Mouse (Mus musculus) neural tube, embryonic 13.5 days (tissue): ENCODE measurements at regions not wholly inside any gene's neighbourhood (a gene's known extent, or its start where the extent isn't known, plus 50 kb on each side); places are given as distances from the start of the nearest gene placed in this dataset.

Experiments used
- ATAC-seq: fragments of 200-750 bp; cut with Nextera tagmentation; 2 replicates; pipeline ENCODE4 v1.8.0; 2017; ENCODE audit warnings: low read depth, mild to moderate bottlenecking, moderate TSS enrichment, moderate library complexity
- H3K27ac ChIP-seq: fragments of 300-500 bp; sonication (generic); replicated peaks from 2 replicates; pipeline ENCODE4 v1.5.1; 2015; ENCODE audit warnings: moderate library complexity, mild to moderate bottlenecking, inconsistent platforms
- H3K27me3 ChIP-seq: fragments of 300-500 bp; sonication (generic); 2 replicates; pipeline ENCODE4 v1.6.1; 2015; ENCODE audit warnings: mild to moderate bottlenecking, inconsistent platforms
- H3K36me3 ChIP-seq: fragments of 300-500 bp; sonication (generic); 2 replicates; pipeline ENCODE4 v1.6.1; 2015; ENCODE audit warnings: mild to moderate bottlenecking, inconsistent platforms
- H3K4me1 ChIP-seq: fragments of 300-500 bp; sonication (generic); replicated peaks from 2 replicates; pipeline ENCODE4 v1.6.1; 2015; ENCODE audit warnings: inconsistent platforms
- H3K4me2 ChIP-seq: fragments of 300-500 bp; sonication (generic); 2 replicates; pipeline ENCODE4 v1.6.1; 2015; ENCODE audit warnings: inconsistent platforms, mild to moderate bottlenecking, moderate library complexity
- H3K4me3 ChIP-seq: fragments of 300-500 bp; sonication (generic); 2 replicates; pipeline ENCODE4 v1.5.1; 2015; ENCODE audit warnings: mild to moderate bottlenecking, inconsistent platforms
- H3K9ac ChIP-seq: fragments of 300-500 bp; sonication (generic); 2 replicates; pipeline ENCODE4 v1.6.1; 2015; ENCODE audit warnings: moderate library complexity, mild to moderate bottlenecking, inconsistent platforms
- H3K9me3 ChIP-seq: fragments of 300-500 bp; sonication (generic); 2 replicates; pipeline ENCODE4 v1.6.1; 2016; ENCODE audit warnings: inconsistent platforms
- WGBS: fragments of 180-500 bp; shearing (Covaris S2); methylation state at CpG from one replicate; pipeline ENCODE4 v1.1.7; 2015; 5-methylcytosine and 5-hydroxymethylcytosine counted together

- 30% methylated on average over 1 of the region's 1 CpGs for WGBS
- Histone ChIP-seq H3K36me3 (no peaks in the 10 kb centered on the region), H3K27me3 (no peaks in the 10 kb centered on the region), H3K4me1 (0 out of 2 replicates have a peak, but pooled peaks cover 7% of the 10 kb centered on the region), H3K27ac (peak overlapping the region; percentile 46; the same call in 1 of the 2 replicates), H3K9me3 (no peaks in the 10 kb centered on the region), H3K9ac (no peak overlapping the region), H3K4me3 (no peak overlapping the region), H3K4me2 (no peak overlapping the region)
- ATAC-seq, result 0 out of 2 replicates have a peak, but pooled peaks have one; percentile 50
These were observed 77.1 kb upstream of the Ndn start for GRCm38 (mm10) chr7:62269156-62269855.

GRCm38 (mm10) chr7:62276219-62276618 is 70.2 kb upstream of the Ndn start:
- Histone ChIP-seq H3K4me3 (no peak overlapping the region), H3K36me3 (no peaks in the 10 kb centered on the region), H3K4me2 (no peak overlapping the region), H3K9me3 (no peaks in the 10 kb centered on the region), H3K27ac (no peak overlapping the region), H3K27me3 (no peaks in the 10 kb centered on the region), H3K4me1 (0 out of 2 replicates have a peak, but pooled peaks cover 5% of the 10 kb centered on the region), H3K9ac (no peak overlapping the region)
- ATAC-seq, result no peak
- WGBS, result 53% methylated on average over 2 of the region's 2 CpGs

DNA sequence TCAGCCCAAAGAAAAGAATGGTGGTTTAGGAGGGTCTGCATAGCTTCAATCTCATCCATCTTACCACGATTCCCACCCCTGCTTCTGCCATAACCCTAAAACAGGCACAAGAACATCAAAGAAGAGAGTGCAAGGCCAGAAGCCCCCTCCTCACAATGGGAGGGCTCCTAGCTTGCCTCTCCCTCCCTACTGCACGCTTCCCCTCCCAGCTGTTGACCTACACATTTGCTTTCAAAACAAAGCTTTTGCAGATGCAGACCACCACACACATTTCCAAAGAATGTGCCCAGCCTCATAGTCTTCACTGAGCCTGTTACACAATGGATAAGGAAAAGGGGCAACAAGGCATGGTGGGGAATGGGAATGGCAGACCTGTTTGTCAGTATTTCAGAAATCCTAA is 67.9 kb upstream of the Ndn start:
- no peaks in the 10 kb centered on the region for H3K9me3 ChIP-seq
- no peak for ATAC-seq
- no peak overlapping the region for H3K27ac ChIP-seq
- 31% methylated on average over 2 of the region's 2 CpGs for WGBS
- H3K4me3 ChIP-seq, result no peak overlapping the region
- H3K4me1 ChIP-seq, result no peaks in the 10 kb centered on the region
- H3K9ac ChIP-seq, result no peak overlapping the region
- H3K27me3 ChIP-seq, result no peaks in the 10 kb centered on the region
- no peak overlapping the region for H3K4me2 ChIP-seq
- H3K36me3 ChIP-seq, result no peaks in the 10 kb centered on the region

GRCm38 (mm10) chr7:62279022-62279421 is 67.3 kb upstream of the Ndn start:
- H3K9ac ChIP-seq, result no peak overlapping the region
- ATAC-seq, result no peak
- WGBS, result 57% methylated on average over 4 of the region's 4 CpGs

More at GRCm38 (mm10) chr7:62279022-62279421, 67.3 kb upstream of the Ndn start:
- H3K36me3 ChIP-seq, result no peaks in the 10 kb centered on the region
- no peak overlapping the region for H3K4me3 ChIP-seq
- no peaks in the 10 kb centered on the region for H3K4me1 ChIP-seq
- no peaks in the 10 kb centered on the region for H3K9me3 ChIP-seq
- H3K4me2 ChIP-seq, result no peak overlapping the region
- no peaks in the 10 kb centered on the region for H3K27me3 ChIP-seq
- H3K27ac ChIP-seq, result no peak overlapping the region
